13 mouse cellular contexts compared by ENCODE assay signal in genomic region chr11:68383519-68383918, GRCm38 (mm10). TPM values are rescaled to one million over a fixed set of nuclear protein-coding genes. Genes with fewer than 3 reads are reported as not detected.
A peak's percentile ranks its signal among the peaks of the same experiment; 100 is the strongest.
DNase-seq lines count a peak whose midpoint lies in the region; ATAC-seq lines count a peak whose summit lies in the region.
"Had no signal": no experiment of that assay in that cellular context is flagged by ENCODE, and none has a peak within 500 bp of the region (broad histone marks: within the 10 kb centered on the region; RNA-seq: fewer than 3 reads in every experiment).

No protein-coding gene starts in this region.

- H3K4me2 ChIP-seq in kidney, embryonic 15.5 days, result peak overlapping the region; percentile 94
- peak overlapping the region; percentile 95 for H3K4me2 ChIP-seq in forebrain, embryonic 15.5 days (replicated peaks)
- H3K4me2 ChIP-seq in limb, embryonic 13.5 days (replicated peaks), result peak overlapping the region; percentile 38
- H3K4me2 ChIP-seq in stomach, embryonic 16.5 days (ENCODE audit: low read depth, low read length), result peak overlapping the region; percentile 81
- H3K4me2 ChIP-seq: limb, embryonic 15.5 days had no signal

- H3K9me3 ChIP-seq in kidney, embryonic 15.5 days (replicated peaks), result no peaks in the 10 kb centered on the region
- no peaks in the 10 kb centered on the region for H3K9me3 ChIP-seq in forebrain, embryonic 15.5 days
- no peaks in the 10 kb centered on the region for H3K9me3 ChIP-seq in limb, embryonic 13.5 days
- H3K9me3 ChIP-seq in stomach, embryonic 16.5 days (replicated peaks; ENCODE audit: control insufficient read depth, low read length), result no peaks in the 10 kb centered on the region
- H3K9me3 ChIP-seq: limb, embryonic 15.5 days had no signal

- H3K36me3 ChIP-seq in kidney, embryonic 15.5 days, result no peaks in the 10 kb centered on the region
- H3K36me3 ChIP-seq in forebrain, embryonic 15.5 days, result no peaks in the 10 kb centered on the region
- H3K36me3 ChIP-seq in limb, embryonic 13.5 days, result no peaks in the 10 kb centered on the region
- H3K36me3 ChIP-seq in stomach, embryonic 16.5 days (ENCODE audit: control insufficient read depth, insufficient read depth, low read length), result no peaks in the 10 kb centered on the region
- H3K36me3 ChIP-seq: G1E; limb, embryonic 15.5 days had no signal

- no peak overlapping the region; the same call in 1 of the 2 replicates for H3K9ac ChIP-seq in kidney, embryonic 15.5 days
- H3K9ac ChIP-seq in forebrain, embryonic 15.5 days (replicated peaks), result no peak overlapping the region
- H3K9ac ChIP-seq in limb, embryonic 13.5 days, result no peak overlapping the region
- H3K9ac ChIP-seq in stomach, embryonic 16.5 days (ENCODE audit: low read length), result no peak overlapping the region
- H3K9ac ChIP-seq: limb, embryonic 15.5 days had no signal

- peaks cover 78% of the 10 kb centered on the region for H3K27me3 ChIP-seq in kidney, embryonic 15.5 days
- H3K27me3 ChIP-seq in forebrain, embryonic 15.5 days, result peaks cover 58% of the 10 kb centered on the region
- H3K27me3 ChIP-seq in limb, embryonic 13.5 days, result peaks cover 76% of the 10 kb centered on the region
- peaks cover 10% of the 10 kb centered on the region for H3K27me3 ChIP-seq in stomach, embryonic 16.5 days (ENCODE audit: control insufficient read depth, insufficient read depth, low read length)

- H3K4me1 ChIP-seq in kidney, embryonic 15.5 days, result peaks cover 48% of the 10 kb centered on the region
- peaks cover 54% of the 10 kb centered on the region for H3K4me1 ChIP-seq in forebrain, embryonic 15.5 days
- H3K4me1 ChIP-seq in limb, embryonic 13.5 days, result peaks cover 39% of the 10 kb centered on the region
- H3K4me1 ChIP-seq in stomach, embryonic 16.5 days (ENCODE audit: control insufficient read depth, insufficient read depth, low read length), result peaks cover 35% of the 10 kb centered on the region

- ATAC-seq in kidney, embryonic 15.5 days (replicated peaks; ENCODE audit: low FRiP score), result no peak
- ATAC-seq in forebrain, embryonic 15.5 days (replicated peaks), result no peak
- ATAC-seq in limb, embryonic 13.5 days (ENCODE audit: low FRiP score, low read depth), result no peak
- ATAC-seq in stomach, embryonic 16.5 days (ENCODE audit: insufficient read depth, low FRiP score), result no peak

- H3K4me3 ChIP-seq in kidney, embryonic 15.5 days (replicated peaks), result peak overlapping the region; percentile 64
- peak overlapping the region; percentile 63 for H3K4me3 ChIP-seq in forebrain, embryonic 15.5 days
- no peak overlapping the region; the same call in 1 of the 2 replicates for H3K4me3 ChIP-seq in limb, embryonic 13.5 days
- peak overlapping the region; percentile 64 for H3K4me3 ChIP-seq in stomach, embryonic 16.5 days (replicated peaks; ENCODE audit: low read length)

- DNase-seq in kidney, postnatal 10 days, result no peak
- no peak for DNase-seq in adrenal gland, postnatal 4 days (ENCODE audit: low spot score in 2 of 2)
- DNase-seq in adrenal gland, postnatal 25 days, result no peak
- DNase-seq: heart, adult 11 months; thymus, postnatal 14 days had no signal

- WGBS in kidney, embryonic 15.5 days, result 20% methylated on average over 10 of the region's 10 CpGs
- 6% methylated on average over 10 of the region's 10 CpGs for WGBS in forebrain, embryonic 15.5 days
- WGBS in limb, embryonic 13.5 days, result 12% methylated on average over 10 of the region's 10 CpGs
- 45% methylated on average over 10 of the region's 10 CpGs for WGBS in stomach, embryonic 16.5 days

- H3K27ac ChIP-seq in kidney, embryonic 15.5 days, result no peak overlapping the region
- no peak overlapping the region for H3K27ac ChIP-seq in forebrain, embryonic 15.5 days (replicated peaks)
- H3K27ac ChIP-seq in limb, embryonic 13.5 days, result no peak overlapping the region
- H3K27ac ChIP-seq in stomach, embryonic 16.5 days (ENCODE audit: low read length), result no peak overlapping the region
- H3K27ac ChIP-seq: limb, embryonic 15.5 days had no signal

RNA-seq across cellular contexts. Expression of gene Ntn1, which starts 17.1 kb away (rescaled TPM):
- 16.5 and 16.9 TPM in 2 replicates for polyA plus RNA-seq in kidney, embryonic 15.5 days (2015; fragmentation: Nextera tagmentation; extraction: Ambion mirVana)
- 6.7 and 8.1 TPM in 2 replicates for polyA plus RNA-seq in forebrain, embryonic 15.5 days (2015; fragmentation: Nextera tagmentation; extraction: Ambion mirVana)
- 5.5 and 7.0 TPM in 2 replicates for polyA plus RNA-seq in limb, embryonic 13.5 days (2015; fragmentation: Nextera tagmentation; extraction: Ambion mirVana)
- polyA plus RNA-seq in stomach, embryonic 16.5 days (2015; fragmentation: Nextera tagmentation; extraction: Ambion mirVana), result 11.3 and 13.5 TPM in 2 replicates
- 10 to 100 TPM; 16.8 to 23.4 TPM for total RNA-seq in adrenal gland, postnatal 4 days (2021)
- total RNA-seq in adrenal gland, postnatal 25 days (2021), result 5.5 and 6.4 TPM in 2 replicates
- total RNA-seq: common myeloid progenitor, adult 5-6 weeks; megakaryocyte, adult 5-6 weeks had no signal
- polyA plus RNA-seq: G1E had no signal

RNA-seq across cellular contexts. Expression of gene Pik3r5, which starts 48.4 kb away (rescaled TPM):
- polyA plus RNA-seq in kidney, embryonic 15.5 days (2015; fragmentation: Nextera tagmentation; extraction: Ambion mirVana), result 0.57 and 0.68 TPM in 2 replicates
- polyA plus RNA-seq in forebrain, embryonic 15.5 days (2015; fragmentation: Nextera tagmentation; extraction: Ambion mirVana), result 0.11 and 0.20 TPM in 2 replicates
- 0.51 and 0.61 TPM in 2 replicates for polyA plus RNA-seq in limb, embryonic 13.5 days (2015; fragmentation: Nextera tagmentation; extraction: Ambion mirVana)
- polyA plus RNA-seq in stomach, embryonic 16.5 days (2015; fragmentation: Nextera tagmentation; extraction: Ambion mirVana), result 0.65 and 0.79 TPM in 2 replicates
- 1 to 10 TPM in 1 of 2 experiments, under 1 TPM in 1; 0.87 to 1.1 TPM for total RNA-seq in adrenal gland, postnatal 4 days (2021)
- 0.94 and 1.3 TPM in 2 replicates for total RNA-seq in adrenal gland, postnatal 25 days (2021)

Comparison
In these comparisons a context has a peak if more than half of its experiments do, and no peak if none do; other contexts are left out.
1. H3K4me2 ChIP-seq: peak in every context shown above with its lines; median percentile 95 in forebrain, embryonic 15.5 days; 94 in kidney, embryonic 15.5 days; 81 in stomach, embryonic 16.5 days; 38 in limb, embryonic 13.5 days.